Mouse (Mus musculus) limb, embryonic 13.5 days (tissue): Measurements from ENCODE around the gene 1500009L16Rik. TPM values are rescaled to one million over a fixed set of nuclear protein-coding genes. Genes with fewer than 3 reads are reported as not detected.

ENCODE experiments used
- ATAC-seq: fragments of 200-750 bp; cut with Nextera tagmentation; 2 replicates; pipeline ENCODE4 v1.8.0; 2017; ENCODE audit warnings: low read depth, moderate number of reproducible peaks, moderate TSS enrichment; ENCODE audit not compliant: low FRiP score
- H3K27ac ChIP-seq: fragments of 300-500 bp; sonication (generic); 2 replicates; pipeline ENCODE4 v1.5.1; 2015; ENCODE audit warnings: inconsistent platforms, mild to moderate bottlenecking, moderate library complexity
- H3K27me3 ChIP-seq: fragments of 300-500 bp; sonication (generic); 2 replicates; pipeline ENCODE4 v1.6.1; 2015; ENCODE audit warnings: mild to moderate bottlenecking, inconsistent platforms
- H3K36me3 ChIP-seq: fragments of 300-500 bp; sonication (generic); 2 replicates; pipeline ENCODE4 v1.6.1; 2015; ENCODE audit warnings: inconsistent platforms, mild to moderate bottlenecking, moderate library complexity
- H3K4me1 ChIP-seq: fragments of 300-500 bp; sonication (generic); 2 replicates; pipeline ENCODE4 v1.6.1; 2015; ENCODE audit warnings: inconsistent platforms
- H3K4me2 ChIP-seq: fragments of 300-500 bp; sonication (generic); replicated peaks from 2 replicates; pipeline ENCODE4 v1.6.1; 2015; ENCODE audit warnings: inconsistent platforms, mild to moderate bottlenecking, moderate library complexity
- H3K4me3 ChIP-seq: fragments of 300-500 bp; sonication (generic); 2 replicates; pipeline ENCODE4 v1.5.1; 2015; ENCODE audit warnings: moderate library complexity, mild to moderate bottlenecking, inconsistent platforms
- H3K9ac ChIP-seq: fragments of 300-500 bp; sonication (generic); 2 replicates; pipeline ENCODE4 v1.6.1; 2015; ENCODE audit warnings: mild to moderate bottlenecking, inconsistent platforms
- H3K9me3 ChIP-seq: fragments of 300-500 bp; sonication (generic); 2 replicates; pipeline ENCODE4 v1.6.1; 2016; ENCODE audit warnings: inconsistent platforms
- WGBS: fragments of 180-500 bp; shearing (Covaris S2); methylation state at CpG from one replicate; pipeline ENCODE4 v1.1.7; 2015; 5-methylcytosine and 5-hydroxymethylcytosine counted together
- polyA plus RNA-seq: library from polyadenylated mRNA; unstranded; fragments of >200 nt; fragmentation: Nextera tagmentation; extraction: Ambion mirVana; gene quantifications from 2 replicates; pipeline ENCODE4 v1.2.1, GENCODE M21; 2015

Gene 1500009L16Rik
- polyA plus RNA-seq, 1 experiment from 2014 or later, result 41.0 TPM

GRCm38 (mm10) chr10:83727846-83728245 is 5.2 kb downstream of the 1500009L16Rik start:
- no peak for ATAC-seq
- 89% methylated on average over 5 of the region's 5 CpGs for WGBS
- peaks cover 5% of the 10 kb centered on the region; the same call in 1 of the 2 replicates for H3K9me3 ChIP-seq
- H3K4me1 ChIP-seq, result peaks cover 26% of the 10 kb centered on the region
- H3K4me2 ChIP-seq, result no peak overlapping the region
- no peaks in the 10 kb centered on the region for H3K27me3 ChIP-seq
- H3K9ac ChIP-seq, result no peak overlapping the region
- no peak overlapping the region for H3K27ac ChIP-seq
- no peak overlapping the region for H3K4me3 ChIP-seq
- no peaks in the 10 kb centered on the region for H3K36me3 ChIP-seq

- Histone ChIP-seq H3K36me3 (no peaks in the 10 kb centered on the region), H3K4me3 (no peak overlapping the region), H3K27me3 (no peaks in the 10 kb centered on the region), H3K27ac (no peak overlapping the region), H3K4me1 (peaks cover 22% of the 10 kb centered on the region), H3K9me3 (peaks cover 5% of the 10 kb centered on the region; the same call in 1 of the 2 replicates), H3K4me2 (no peak overlapping the region), H3K9ac (no peak overlapping the region)
- WGBS, result 64% methylated on average over 6 of the region's 6 CpGs
- no peak for ATAC-seq
Observed at GRCm38 (mm10) chr10:83728529-83728928, 5.9 kb downstream of the 1500009L16Rik start.

GRCm38 (mm10) chr10:83729076-83729475 is 6.4 kb downstream of the 1500009L16Rik start:
- no peak overlapping the region for H3K4me2 ChIP-seq
- no peaks in the 10 kb centered on the region for H3K27me3 ChIP-seq
- no peak overlapping the region for H3K4me3 ChIP-seq
- H3K9me3 ChIP-seq, result peaks cover 5% of the 10 kb centered on the region; the same call in 1 of the 2 replicates
- no peak overlapping the region for H3K9ac ChIP-seq
- H3K4me1 ChIP-seq, result peaks cover 17% of the 10 kb centered on the region
- WGBS, result 73% methylated on average over 3 of the region's 3 CpGs
- no peak for ATAC-seq
- no peak overlapping the region for H3K27ac ChIP-seq
- no peaks in the 10 kb centered on the region for H3K36me3 ChIP-seq

GRCm38 (mm10) chr10:83729492-83729891 is 6.8 kb downstream of the 1500009L16Rik start:
- H3K4me1 ChIP-seq, result peaks cover 14% of the 10 kb centered on the region
- no peaks in the 10 kb centered on the region for H3K27me3 ChIP-seq
- ATAC-seq, result no peak; the same call in 1 of the 2 replicates
- no peak overlapping the region for H3K27ac ChIP-seq
- no peaks in the 10 kb centered on the region for H3K36me3 ChIP-seq
- H3K9ac ChIP-seq, result no peak overlapping the region
- H3K9me3 ChIP-seq, result peaks cover 4% of the 10 kb centered on the region; the same call in 1 of the 2 replicates
- no peak overlapping the region for H3K4me2 ChIP-seq
- no peak overlapping the region for H3K4me3 ChIP-seq
- 32% methylated on average over 7 of the region's 7 CpGs for WGBS

GRCm38 (mm10) chr10:83733725-83734124 is 11.1 kb downstream of the 1500009L16Rik start:
- Histone ChIP-seq H3K27me3 (no peaks in the 10 kb centered on the region), H3K27ac (no peak overlapping the region), H3K4me2 (no peak overlapping the region), H3K9ac (no peak overlapping the region), H3K9me3 (no peaks in the 10 kb centered on the region), H3K4me3 (no peak overlapping the region), H3K36me3 (0 out of 2 replicates have a peak, but pooled peaks cover 1% of the 10 kb centered on the region), H3K4me1 (peaks cover 27% of the 10 kb centered on the region)
- ATAC-seq, result no peak
- WGBS, result 80% methylated on average over 4 of the region's 4 CpGs

GRCm38 (mm10) chr10:83738996-83739655 is 16.5 kb downstream of the 1500009L16Rik start:
- no peak overlapping the region for H3K9ac ChIP-seq
- 82% methylated on average over 15 of the region's 15 CpGs for WGBS
- H3K4me2 ChIP-seq, result no peak overlapping the region
- peaks cover 18% of the 10 kb centered on the region; the same call in 1 of the 2 replicates for H3K4me1 ChIP-seq
- H3K27me3 ChIP-seq, result no peaks in the 10 kb centered on the region
- no peak overlapping the region for H3K4me3 ChIP-seq
- H3K27ac ChIP-seq, result no peak overlapping the region
- H3K36me3 ChIP-seq, result peaks cover 16% of the 10 kb centered on the region
- peaks cover 14% of the 10 kb centered on the region; the same call in 1 of the 2 replicates for H3K9me3 ChIP-seq
- ATAC-seq, result no peak

- H3K4me3 ChIP-seq, result no peak overlapping the region
- peaks cover 14% of the 10 kb centered on the region; the same call in 1 of the 2 replicates for H3K9me3 ChIP-seq
- H3K27me3 ChIP-seq, result no peaks in the 10 kb centered on the region
- H3K4me1 ChIP-seq, result no peaks in the 10 kb centered on the region
- H3K36me3 ChIP-seq, result peaks cover 12% of the 10 kb centered on the region
- H3K4me2 ChIP-seq, result no peak overlapping the region
- no peak overlapping the region for H3K27ac ChIP-seq
- no peak for ATAC-seq
- no peak overlapping the region for H3K9ac ChIP-seq
- 90% methylated on average over 3 of the region's 3 CpGs for WGBS
Observed at GRCm38 (mm10) chr10:83744656-83745055, 22.0 kb downstream of the 1500009L16Rik start.

GRCm38 (mm10) chr10:83753056-83753455 is 30.4 kb downstream of the 1500009L16Rik start:
- H3K9ac ChIP-seq, result no peak overlapping the region
- no peak overlapping the region for H3K4me3 ChIP-seq
- no peaks in the 10 kb centered on the region for H3K9me3 ChIP-seq
- no peaks in the 10 kb centered on the region for H3K36me3 ChIP-seq
- H3K4me1 ChIP-seq, result 0 out of 2 replicates have a peak, but pooled peaks cover 5% of the 10 kb centered on the region
- no peak for ATAC-seq
- no peaks in the 10 kb centered on the region for H3K27me3 ChIP-seq
- 96% methylated on average over 1 of the region's 1 CpGs for WGBS
- no peak overlapping the region for H3K27ac ChIP-seq
- H3K4me2 ChIP-seq, result no peak overlapping the region

- H3K27ac ChIP-seq, result no peak overlapping the region
- no peak overlapping the region for H3K4me2 ChIP-seq
- H3K27me3 ChIP-seq, result no peaks in the 10 kb centered on the region
- no peak overlapping the region for H3K9ac ChIP-seq
- H3K9me3 ChIP-seq, result no peaks in the 10 kb centered on the region
- H3K4me3 ChIP-seq, result no peak overlapping the region
- ATAC-seq, result no peak
- WGBS, result 88% methylated on average over 17 of the region's 17 CpGs
- H3K4me1 ChIP-seq, result peaks cover 19% of the 10 kb centered on the region
- H3K36me3 ChIP-seq, result peaks cover 4% of the 10 kb centered on the region
Observed at GRCm38 (mm10) chr10:83757343-83757962, 34.8 kb downstream of the 1500009L16Rik start.

GRCm38 (mm10) chr10:83758732-83759131 is 36.1 kb downstream of the 1500009L16Rik start:
- Histone ChIP-seq H3K27ac (no peak overlapping the region), H3K9ac (no peak overlapping the region), H3K4me3 (no peak overlapping the region), H3K27me3 (no peaks in the 10 kb centered on the region), H3K4me2 (no peak overlapping the region), H3K36me3 (peaks cover 15% of the 10 kb centered on the region), H3K4me1 (peaks cover 19% of the 10 kb centered on the region), H3K9me3 (no peaks in the 10 kb centered on the region)
- 82% methylated on average over 13 of the region's 13 CpGs for WGBS
- no peak for ATAC-seq

GRCm38 (mm10) chr10:83760535-83760934 is 37.9 kb downstream of the 1500009L16Rik start:
- Histone ChIP-seq H3K4me2 (no peak overlapping the region), H3K27ac (no peak overlapping the region; the same call in 1 of the 2 replicates), H3K4me3 (no peak overlapping the region), H3K9ac (no peak overlapping the region), H3K9me3 (no peaks in the 10 kb centered on the region; the same call in 1 of the 2 replicates), H3K36me3 (peaks cover 24% of the 10 kb centered on the region), H3K27me3 (no peaks in the 10 kb centered on the region), H3K4me1 (peaks cover 19% of the 10 kb centered on the region)
- no peak for ATAC-seq
- WGBS, result 44% methylated on average over 2 of the region's 2 CpGs

- no peaks in the 10 kb centered on the region for H3K27me3 ChIP-seq
- no peak overlapping the region for H3K9ac ChIP-seq
- peaks cover 14% of the 10 kb centered on the region for H3K4me1 ChIP-seq
- 83% methylated on average over 4 of the region's 4 CpGs for WGBS
- no peak for ATAC-seq
- H3K27ac ChIP-seq, result no peak overlapping the region
- H3K9me3 ChIP-seq, result no peaks in the 10 kb centered on the region; the same call in 1 of the 2 replicates
- peaks cover 24% of the 10 kb centered on the region for H3K36me3 ChIP-seq
- no peak overlapping the region for H3K4me3 ChIP-seq
- no peak overlapping the region for H3K4me2 ChIP-seq
Observed at GRCm38 (mm10) chr10:83763891-83764290, 41.2 kb downstream of the 1500009L16Rik start.
